13 mouse cellular contexts compared by ENCODE assay signal in genomic region chr15:62802770-62803169, GRCm38 (mm10).
DNase-seq lines count a peak whose midpoint lies in the region; ATAC-seq and TF ChIP-seq lines count a peak whose summit lies in the region.
"Had no signal": no experiment of that assay in that cellular context is flagged by ENCODE, and none has a peak within 500 bp of the region (broad histone marks: within the 10 kb centered on the region; RNA-seq: fewer than 3 reads in every experiment).

No protein-coding gene starts in this region.

- H3K4me1 ChIP-seq in kidney, postnatal 0 days (replicated peaks; ENCODE audit: insufficient read depth, low read length), result no peaks in the 10 kb centered on the region
- H3K4me1 ChIP-seq: forebrain, embryonic 10.5 days; limb, embryonic 15.5 days; midbrain, embryonic 13.5 days had no signal

- no peaks in the 10 kb centered on the region for H3K9me3 ChIP-seq in kidney, postnatal 0 days (replicated peaks; ENCODE audit: low read length)
- H3K9me3 ChIP-seq: forebrain, embryonic 10.5 days; limb, embryonic 15.5 days; midbrain, embryonic 13.5 days had no signal

- ATAC-seq in CD4-positive, CD25-positive, alpha-beta regulatory T cell, adult 4 months, result peak; percentile 76
- ATAC-seq in kidney, postnatal 0 days (replicated peaks; ENCODE audit: low FRiP score, low read depth), result no peak
- ATAC-seq in frontal cortex, adult (ENCODE audit: low TSS enrichment), result no peak
- ATAC-seq: midbrain, embryonic 13.5 days had no signal

- DNase-seq in cerebellum, postnatal 10 days, result peak; percentile 28 to 35
- DNase-seq in cerebellum, adult 9-11 months, result no peak
- peak; percentile 8 for DNase-seq in left cerebral cortex, postnatal 4 days
- no peak for DNase-seq in left cerebral cortex, adult 11 months (ENCODE audit: low spot score)
- no peak for DNase-seq in kidney, postnatal 0 days (ENCODE audit: low spot score)
- no peak for DNase-seq in layer of hippocampus, adult 9-10 months (ENCODE audit: low spot score)
- DNase-seq: cerebellum, postnatal 25 days; heart, adult 11 months had no signal

- TF ChIP-seq CTCF in kidney, postnatal 0 days (IDR thresholded peaks at IDR 0.05; ENCODE audit: low read depth), result peak; percentile 65

- no peak overlapping the region for H3K27ac ChIP-seq in kidney, postnatal 0 days
- H3K27ac ChIP-seq: forebrain, embryonic 10.5 days; limb, embryonic 15.5 days; midbrain, embryonic 13.5 days had no signal

- no peaks in the 10 kb centered on the region for H3K36me3 ChIP-seq in kidney, postnatal 0 days (ENCODE audit: insufficient read depth, low read length)
- H3K36me3 ChIP-seq: forebrain, embryonic 10.5 days; limb, embryonic 15.5 days; midbrain, embryonic 13.5 days had no signal

- no peak overlapping the region for H3K9ac ChIP-seq in kidney, postnatal 0 days (ENCODE audit: low read depth, low read length)
- H3K9ac ChIP-seq: limb, embryonic 15.5 days; midbrain, embryonic 13.5 days had no signal

- intact Hi-C loops in left cerebral cortex, postnatal 4 days (cut with DNase I), result no loop called here

- no peak overlapping the region for H3K4me3 ChIP-seq in kidney, postnatal 0 days (replicated peaks; ENCODE audit: low read depth, low read length)
- H3K4me3 ChIP-seq: forebrain, embryonic 10.5 days; limb, embryonic 15.5 days; midbrain, embryonic 13.5 days had no signal

- no peaks in the 10 kb centered on the region for H3K27me3 ChIP-seq in kidney, postnatal 0 days (ENCODE audit: insufficient read depth, low read length)
- H3K27me3 ChIP-seq: limb, embryonic 15.5 days; midbrain, embryonic 13.5 days had no signal

- no peak overlapping the region for H3K4me2 ChIP-seq in kidney, postnatal 0 days (ENCODE audit: low read length)
- H3K4me2 ChIP-seq: limb, embryonic 15.5 days; midbrain, embryonic 13.5 days had no signal

Comparison
In these comparisons a context has a peak if more than half of its experiments do, and no peak if none do; other contexts are left out.
1. DNase-seq: peak in cerebellum, postnatal 10 days (2 of 2) and left cerebral cortex, postnatal 4 days (single experiment); none in cerebellum, adult 9-11 months (single experiment), left cerebral cortex, adult 11 months (single experiment), kidney, postnatal 0 days (single experiment) and layer of hippocampus, adult 9-10 months (single experiment).